ENCODE assay signal across 8 mouse cellular contexts in the genomic region with DNA sequence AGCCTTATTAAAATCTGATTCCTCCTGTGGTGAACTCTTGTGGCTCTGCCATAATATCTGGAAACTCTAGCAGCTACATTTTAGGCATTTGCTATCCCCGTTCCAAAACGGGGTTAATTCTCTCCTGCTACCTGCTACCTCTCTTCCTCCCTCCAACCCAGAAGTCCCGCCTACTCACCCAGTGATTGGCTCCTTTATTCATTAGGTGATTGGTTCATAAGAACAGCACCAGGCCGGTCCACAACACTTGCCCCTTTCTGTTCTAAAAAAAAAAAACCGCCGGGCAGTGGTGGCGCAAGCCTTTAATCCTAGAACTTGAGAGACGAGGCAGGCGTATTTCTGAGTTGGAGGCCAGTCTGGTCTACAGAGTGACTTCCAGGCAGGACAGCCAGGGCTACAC. TPM values are rescaled to one million over a fixed set of nuclear protein-coding genes. Genes with fewer than 3 reads are reported as not detected.
DNase-seq lines count a peak whose midpoint lies in the region; ATAC-seq and TF ChIP-seq lines count a peak whose summit lies in the region.

No protein-coding gene starts in this region.

- 6% methylated on average over 9 of the region's 9 CpGs for WGBS in heart, embryonic 10.5 days
- 15% methylated on average over 9 of the region's 9 CpGs for WGBS in intestine, embryonic 15.5 days

- peak; percentile 87 for ATAC-seq in intestine, embryonic 15.5 days

- no peak overlapping the region for H3K27ac ChIP-seq in heart, embryonic 10.5 days
- H3K27ac ChIP-seq in intestine, embryonic 15.5 days: no peak overlapping the region
- H3K27ac ChIP-seq in layer of hippocampus, adult 2 months: no peak overlapping the region

- peak overlapping the region; percentile 27 for H3K4me2 ChIP-seq in intestine, embryonic 15.5 days (replicated peaks)

- no peaks in the 10 kb centered on the region for H3K9me3 ChIP-seq in heart, embryonic 10.5 days
- no peaks in the 10 kb centered on the region for H3K9me3 ChIP-seq in intestine, embryonic 15.5 days

- no peaks in the 10 kb centered on the region for H3K36me3 ChIP-seq in heart, embryonic 10.5 days
- H3K36me3 ChIP-seq in intestine, embryonic 15.5 days: no peaks in the 10 kb centered on the region

- H3K4me3 ChIP-seq in heart, embryonic 10.5 days: peak overlapping the region; percentile 40
- H3K4me3 ChIP-seq in intestine, embryonic 15.5 days (replicated peaks): no peak overlapping the region
- H3K4me3 ChIP-seq in layer of hippocampus, adult 2 months: no peak overlapping the region

- intact Hi-C loops in heart, postnatal 25 days (cut with DNase I): no loop called here

- H3K27me3 ChIP-seq in heart, embryonic 10.5 days (ENCODE audit: insufficient read depth, poor library complexity, severe bottlenecking): no peaks in the 10 kb centered on the region
- H3K27me3 ChIP-seq in intestine, embryonic 15.5 days (replicated peaks): no peaks in the 10 kb centered on the region

- H3K9ac ChIP-seq in intestine, embryonic 15.5 days: no peak overlapping the region

- no peaks in the 10 kb centered on the region for H3K4me1 ChIP-seq in heart, embryonic 10.5 days
- no peaks in the 10 kb centered on the region for H3K4me1 ChIP-seq in intestine, embryonic 15.5 days (replicated peaks)

- no peak for TF ChIP-seq CTCF in layer of hippocampus, adult 2 months (conservative IDR thresholded peaks at IDR 0.05)

- DNase-seq in heart, embryonic 10.5 days (ENCODE audit: low spot score): peak; percentile 77
- no peak for DNase-seq in heart, postnatal 25 days (ENCODE audit: low spot score)
- DNase-seq in R1 (ENCODE audit: low read depth, low spot score): peak; percentile 95
- peak; percentile 65 to 76 for DNase-seq in lung, adult 18-20 months
- no peak for DNase-seq in right cerebral cortex, adult 18-20 months
- DNase-seq in layer of hippocampus, adult 2 months (ENCODE audit: low spot score in 2 of 2): no peak
- no peak for DNase-seq in frontal cortex, adult 2 months (ENCODE audit: extremely low spot score in 1 of 2, low spot score in 1 of 2)

RNA-seq across cellular contexts. Expression of a gene that starts 20.8 kb away (rescaled TPM):
- 0.16 and 0.27 TPM in 2 replicates for polyA plus RNA-seq in heart, embryonic 10.5 days (2016; fragmentation: Nextera tagmentation; extraction: Ambion mirVana)
- under 1 TPM; 0.13 to 0.20 TPM for total RNA-seq in heart, postnatal 25 days (2021)
- polyA plus RNA-seq in intestine, embryonic 15.5 days (2015; fragmentation: Nextera tagmentation; extraction: Ambion mirVana): 0.08 and 0.09 TPM in 2 replicates
- total RNA-seq in layer of hippocampus, adult 2 months (2021): 1 to 10 TPM in 1 of 2 experiments, under 1 TPM in 1; 0.56 to 1.5 TPM
- 4.9 and 5.5 TPM in 2 replicates for polyA plus RNA-seq in frontal cortex, adult 2 months (2012; rRNA removed)

RNA-seq across cellular contexts. Expression of a gene that starts 22.0 kb away (rescaled TPM):
- 486 and 602 TPM in 2 replicates for polyA plus RNA-seq in heart, embryonic 10.5 days (2016; fragmentation: Nextera tagmentation; extraction: Ambion mirVana)
- total RNA-seq in heart, postnatal 25 days (2021): 1,000 to 10,000 TPM; 1,735 to 1,752 TPM
- 486 and 556 TPM in 2 replicates for polyA plus RNA-seq in intestine, embryonic 15.5 days (2015; fragmentation: Nextera tagmentation; extraction: Ambion mirVana)
- total RNA-seq in layer of hippocampus, adult 2 months (2021): 100 to 1,000 TPM; 537 to 571 TPM
- polyA plus RNA-seq in frontal cortex, adult 2 months (2012; rRNA removed): 302 and 306 TPM in 2 replicates

RNA-seq across cellular contexts. Expression of a gene that starts 34.6 kb away (rescaled TPM):
- polyA plus RNA-seq in heart, embryonic 10.5 days (2016; fragmentation: Nextera tagmentation; extraction: Ambion mirVana): 19.4 and 34.5 TPM in 2 replicates
- 10 to 100 TPM; 16.9 to 20.0 TPM for total RNA-seq in heart, postnatal 25 days (2021)
- 19.7 and 23.1 TPM in 2 replicates for polyA plus RNA-seq in intestine, embryonic 15.5 days (2015; fragmentation: Nextera tagmentation; extraction: Ambion mirVana)
- 10 to 100 TPM; 43.7 to 51.9 TPM for total RNA-seq in layer of hippocampus, adult 2 months (2021)
- 38.1 and 43.3 TPM in 2 replicates for polyA plus RNA-seq in frontal cortex, adult 2 months (2012; rRNA removed)

RNA-seq across cellular contexts. Expression of a gene that starts 34.6 kb away (rescaled TPM):
- 90.1 and 121 TPM in 2 replicates for polyA plus RNA-seq in heart, embryonic 10.5 days (2016; fragmentation: Nextera tagmentation; extraction: Ambion mirVana)
- total RNA-seq in heart, postnatal 25 days (2021): 10 to 100 TPM; 22.2 to 25.1 TPM
- 85.7 and 90.1 TPM in 2 replicates for polyA plus RNA-seq in intestine, embryonic 15.5 days (2015; fragmentation: Nextera tagmentation; extraction: Ambion mirVana)
- 10 to 100 TPM; 55.5 to 59.2 TPM for total RNA-seq in layer of hippocampus, adult 2 months (2021)
- polyA plus RNA-seq in frontal cortex, adult 2 months (2012; rRNA removed): 59.0 and 68.2 TPM in 2 replicates

RNA-seq across cellular contexts. Expression of a gene that starts 49.9 kb away (rescaled TPM):
- polyA plus RNA-seq in heart, embryonic 10.5 days (2016; fragmentation: Nextera tagmentation; extraction: Ambion mirVana): 40.7 and 56.4 TPM in 2 replicates
- 10 to 100 TPM; 24.7 to 30.6 TPM for total RNA-seq in heart, postnatal 25 days (2021)
- polyA plus RNA-seq in intestine, embryonic 15.5 days (2015; fragmentation: Nextera tagmentation; extraction: Ambion mirVana): 43.7 and 47.1 TPM in 2 replicates
- 10 to 100 TPM; 67.9 to 71.5 TPM for total RNA-seq in layer of hippocampus, adult 2 months (2021)
- 49.5 and 63.6 TPM in 2 replicates for polyA plus RNA-seq in frontal cortex, adult 2 months (2012; rRNA removed)

Comparison
In these comparisons a context has a peak if more than half of its experiments do, and no peak if none do; other contexts are left out.
1. DNase-seq: peak in heart, embryonic 10.5 days (single experiment), R1 (single experiment) and lung, adult 18-20 months (2 of 2); none in heart, postnatal 25 days (single experiment), right cerebral cortex, adult 18-20 months (single experiment), layer of hippocampus, adult 2 months (0 of 2) and frontal cortex, adult 2 months (0 of 2).